Mouse (Mus musculus): ENCODE results near the gene Gm49661. TPM values are rescaled to one million over a fixed set of nuclear protein-coding genes. Genes with fewer than 3 reads are reported as not detected.

The Gm49661 gene
- polyA plus RNA-seq, 1 experiment, result not detected

DNA sequence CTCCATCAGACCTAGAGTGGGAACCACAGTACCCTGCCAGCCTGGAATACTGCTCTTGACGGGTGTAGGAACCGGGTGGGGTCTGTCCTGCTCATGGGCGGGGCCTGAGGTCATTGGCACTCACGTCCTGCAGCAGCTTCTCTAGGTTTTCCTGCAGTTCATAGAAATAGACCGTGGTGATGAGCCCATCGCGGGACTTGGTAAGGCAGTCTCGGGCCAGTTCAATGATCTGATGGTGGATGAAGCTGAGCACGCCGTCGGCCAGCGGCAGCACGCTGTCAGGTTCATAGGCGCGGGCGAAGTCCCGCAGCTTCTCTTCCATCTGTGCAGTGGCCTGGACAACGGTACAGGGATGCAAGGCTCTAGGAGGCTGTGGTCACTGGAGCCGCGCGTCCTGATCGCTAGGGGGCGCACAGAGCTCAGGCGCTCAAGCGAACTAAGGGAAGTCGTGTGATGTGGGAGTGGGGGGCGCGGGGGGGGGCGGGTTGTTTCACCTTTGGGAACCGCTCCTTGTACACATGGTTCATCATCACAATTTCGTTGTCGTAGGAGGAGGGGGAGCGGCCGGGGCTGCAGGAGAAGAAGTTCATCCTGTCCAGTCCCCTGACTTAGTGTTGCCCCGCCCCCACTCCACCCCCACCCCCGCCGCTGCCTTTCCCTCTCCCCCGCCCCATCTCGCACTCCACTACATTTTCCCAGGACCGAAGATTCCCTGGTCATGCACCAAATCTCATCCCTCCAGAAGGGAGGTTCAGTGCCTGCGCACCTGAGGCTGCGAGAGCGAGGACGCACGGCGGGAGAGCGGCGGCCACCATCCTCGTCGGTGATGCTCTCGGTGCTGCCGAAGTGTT is 40.6 kb downstream of the Gm49661 start:
- peak; percentile 58 for DNase-seq
- WGBS, result 10% methylated on average over 48 of the region's 52 CpGs
- H3K4me1 ChIP-seq (replicated peaks; ENCODE audit: control insufficient read depth, insufficient read depth, low read length), result 0 out of 2 replicates have a peak, but pooled peaks cover 2% of the 10 kb centered on the region
- peak; percentile 73; the same call in 1 of the 2 replicates for TF ChIP-seq CTCF (IDR thresholded peaks at IDR 0.05; ENCODE audit: borderline replicate concordance, control insufficient read depth, extremely low read depth, insufficient read depth, low read length, poor library complexity)
- no peak for TF ChIP-seq POLR2A (IDR thresholded peaks at IDR 0.05; ENCODE audit: control insufficient read depth, extremely low read depth, insufficient read depth, low read length, poor library complexity)
- no peak overlapping the region for H3K27ac ChIP-seq (ENCODE audit: control insufficient read depth, insufficient read depth, low read length)
- no peak overlapping the region for H3K4me3 ChIP-seq (ENCODE audit: control insufficient read depth, insufficient read depth, low read length)
- H3K27me3 ChIP-seq (ENCODE audit: control insufficient read depth, insufficient read depth, low read length), result peaks cover 3% of the 10 kb centered on the region; the same call in 1 of the 2 replicates
- no peaks in the 10 kb centered on the region for H3K36me3 ChIP-seq (ENCODE audit: control insufficient read depth, insufficient read depth, low read length)

DNA sequence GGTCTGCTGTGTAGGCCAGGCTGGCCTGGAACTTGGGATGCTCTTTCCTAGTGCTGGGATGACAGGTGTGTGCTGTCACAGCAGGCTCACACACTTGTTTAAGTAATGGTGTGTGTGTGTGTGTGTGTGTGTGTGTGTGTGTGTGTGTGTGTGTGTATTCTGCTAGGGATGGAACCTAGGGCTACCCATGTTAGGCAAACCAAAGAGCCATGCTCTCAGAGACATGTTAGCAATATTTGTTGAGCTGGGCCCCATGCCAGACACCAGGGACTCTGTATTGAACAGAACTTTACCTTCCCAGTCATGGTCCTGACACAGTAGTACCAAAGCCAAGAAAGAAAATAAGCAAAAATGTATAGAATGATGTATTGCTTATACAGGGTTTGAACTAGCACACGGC is 41.7 kb downstream of the Gm49661 start:
- H3K4me1 ChIP-seq (replicated peaks; ENCODE audit: control insufficient read depth, insufficient read depth, low read length), result 0 out of 2 replicates have a peak, but pooled peaks cover 2% of the 10 kb centered on the region
- no peak for DNase-seq
- no peak overlapping the region for H3K27ac ChIP-seq (ENCODE audit: control insufficient read depth, insufficient read depth, low read length)
- H3K36me3 ChIP-seq (ENCODE audit: control insufficient read depth, insufficient read depth, low read length), result no peaks in the 10 kb centered on the region
- 74% methylated on average over 1 of the region's 1 CpGs for WGBS
- no peak for TF ChIP-seq CTCF (IDR thresholded peaks at IDR 0.05; ENCODE audit: borderline replicate concordance, control insufficient read depth, extremely low read depth, insufficient read depth, low read length, poor library complexity)
- no peak for TF ChIP-seq POLR2A (IDR thresholded peaks at IDR 0.05; ENCODE audit: control insufficient read depth, extremely low read depth, insufficient read depth, low read length, poor library complexity)
- peaks cover 3% of the 10 kb centered on the region; the same call in 1 of the 2 replicates for H3K27me3 ChIP-seq (ENCODE audit: control insufficient read depth, insufficient read depth, low read length)
- H3K4me3 ChIP-seq (ENCODE audit: control insufficient read depth, insufficient read depth, low read length), result no peak overlapping the region

DNA sequence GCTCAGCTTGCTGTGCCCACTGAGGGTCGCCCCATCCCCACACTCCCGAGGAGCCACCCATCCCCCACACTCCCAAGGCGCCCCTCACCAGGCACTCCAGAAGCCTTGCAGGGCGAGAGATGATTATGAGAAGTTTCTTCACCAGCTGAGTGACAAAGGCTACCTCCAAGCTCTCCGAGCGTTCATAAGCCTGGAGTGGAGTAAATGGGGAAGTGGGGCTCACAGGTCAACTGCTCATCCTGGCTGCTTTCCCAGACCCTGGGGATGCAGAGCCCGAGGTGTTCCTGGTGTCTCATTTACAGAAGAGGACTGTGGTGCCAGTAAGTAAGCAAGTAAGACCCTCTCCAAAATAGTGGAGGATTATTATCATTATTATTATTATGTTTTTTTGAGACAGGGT is 43.7 kb downstream of the Gm49661 start:
- no peaks in the 10 kb centered on the region for H3K36me3 ChIP-seq (ENCODE audit: control insufficient read depth, insufficient read depth, low read length)
- H3K27me3 ChIP-seq (ENCODE audit: control insufficient read depth, insufficient read depth, low read length), result peaks cover 3% of the 10 kb centered on the region; the same call in 1 of the 2 replicates
- H3K4me3 ChIP-seq (ENCODE audit: control insufficient read depth, insufficient read depth, low read length), result no peak overlapping the region
- H3K4me1 ChIP-seq (replicated peaks; ENCODE audit: control insufficient read depth, insufficient read depth, low read length), result 0 out of 2 replicates have a peak, but pooled peaks cover 2% of the 10 kb centered on the region
- no peak for TF ChIP-seq CTCF (IDR thresholded peaks at IDR 0.05; ENCODE audit: borderline replicate concordance, control insufficient read depth, extremely low read depth, insufficient read depth, low read length, poor library complexity)
- TF ChIP-seq POLR2A (IDR thresholded peaks at IDR 0.05; ENCODE audit: control insufficient read depth, extremely low read depth, insufficient read depth, low read length, poor library complexity), result no peak
- DNase-seq, result no peak
- no peak overlapping the region for H3K27ac ChIP-seq (ENCODE audit: control insufficient read depth, insufficient read depth, low read length)
- 44% methylated on average over 7 of the region's 7 CpGs for WGBS

DNA sequence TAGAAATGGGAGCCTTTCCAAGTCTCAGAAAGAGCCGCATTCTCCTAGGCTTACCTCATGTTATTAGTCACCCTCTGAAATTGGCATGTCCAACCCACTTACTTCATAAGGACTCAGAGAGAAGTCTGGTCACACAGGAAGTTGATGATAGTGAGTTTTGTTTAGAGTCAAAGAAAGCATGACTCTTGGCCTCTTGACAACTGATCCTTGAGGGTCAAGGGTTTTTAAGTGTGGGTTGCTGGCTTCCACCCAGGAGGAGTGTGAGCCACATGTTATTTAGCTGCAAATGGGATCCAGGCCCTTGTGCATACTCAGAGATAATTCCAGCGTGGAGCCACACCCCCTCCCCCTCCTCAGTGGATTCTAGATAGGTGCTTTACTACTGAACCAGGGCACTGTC is 47.6 kb downstream of the Gm49661 start:
- Histone ChIP-seq H3K27me3 (ENCODE audit: control insufficient read depth, insufficient read depth, low read length) (no peaks in the 10 kb centered on the region; the same call in 1 of the 2 replicates), H3K36me3 (ENCODE audit: control insufficient read depth, insufficient read depth, low read length) (no peaks in the 10 kb centered on the region), H3K4me3 (ENCODE audit: control insufficient read depth, insufficient read depth, low read length) (no peak overlapping the region), H3K4me1 (replicated peaks; ENCODE audit: control insufficient read depth, insufficient read depth, low read length) (0 out of 2 replicates have a peak, but pooled peaks cover 2% of the 10 kb centered on the region), H3K27ac (ENCODE audit: control insufficient read depth, insufficient read depth, low read length) (no peak overlapping the region)
- DNase-seq, result no peak
- WGBS, result 96% methylated on average over 2 of the region's 2 CpGs
- TF ChIP-seq POLR2A (IDR thresholded peaks at IDR 0.05; ENCODE audit: control insufficient read depth, extremely low read depth, insufficient read depth, low read length, poor library complexity), result no peak
- TF ChIP-seq CTCF (IDR thresholded peaks at IDR 0.05; ENCODE audit: borderline replicate concordance, control insufficient read depth, extremely low read depth, insufficient read depth, low read length, poor library complexity), result no peak

DNA sequence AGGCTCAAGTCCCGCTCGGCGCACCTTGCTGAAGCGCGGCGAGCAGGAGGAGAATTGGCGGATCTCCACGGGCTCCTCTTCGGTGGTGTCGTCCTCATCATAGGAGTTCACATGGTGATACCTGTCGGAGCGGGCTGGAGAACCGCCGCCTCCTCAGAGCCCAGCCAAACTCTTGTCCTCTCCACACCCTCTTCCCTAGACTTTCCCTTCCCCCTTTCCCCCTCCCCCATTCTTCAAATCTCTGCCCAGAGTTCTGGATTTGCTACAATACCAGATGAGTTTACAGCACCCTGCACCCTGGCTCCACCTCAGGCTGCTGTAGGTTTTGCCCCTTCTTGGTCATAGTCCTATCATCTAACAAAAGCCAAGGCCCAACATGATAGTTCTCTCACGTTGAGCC is 50.6 kb downstream of the Gm49661 start:
- Histone ChIP-seq H3K27me3 (ENCODE audit: control insufficient read depth, insufficient read depth, low read length) (no peaks in the 10 kb centered on the region; the same call in 1 of the 2 replicates), H3K36me3 (ENCODE audit: control insufficient read depth, insufficient read depth, low read length) (no peaks in the 10 kb centered on the region), H3K27ac (ENCODE audit: control insufficient read depth, insufficient read depth, low read length) (no peak overlapping the region), H3K4me1 (replicated peaks; ENCODE audit: control insufficient read depth, insufficient read depth, low read length) (peaks cover 1% of the 10 kb centered on the region), H3K4me3 (ENCODE audit: control insufficient read depth, insufficient read depth, low read length) (no peak overlapping the region)
- no peak for DNase-seq
- 97% methylated on average over 15 of the region's 15 CpGs for WGBS
- no peak for TF ChIP-seq POLR2A (IDR thresholded peaks at IDR 0.05; ENCODE audit: control insufficient read depth, extremely low read depth, insufficient read depth, low read length, poor library complexity)
- no peak for TF ChIP-seq CTCF (IDR thresholded peaks at IDR 0.05; ENCODE audit: borderline replicate concordance, control insufficient read depth, extremely low read depth, insufficient read depth, low read length, poor library complexity)

DNA sequence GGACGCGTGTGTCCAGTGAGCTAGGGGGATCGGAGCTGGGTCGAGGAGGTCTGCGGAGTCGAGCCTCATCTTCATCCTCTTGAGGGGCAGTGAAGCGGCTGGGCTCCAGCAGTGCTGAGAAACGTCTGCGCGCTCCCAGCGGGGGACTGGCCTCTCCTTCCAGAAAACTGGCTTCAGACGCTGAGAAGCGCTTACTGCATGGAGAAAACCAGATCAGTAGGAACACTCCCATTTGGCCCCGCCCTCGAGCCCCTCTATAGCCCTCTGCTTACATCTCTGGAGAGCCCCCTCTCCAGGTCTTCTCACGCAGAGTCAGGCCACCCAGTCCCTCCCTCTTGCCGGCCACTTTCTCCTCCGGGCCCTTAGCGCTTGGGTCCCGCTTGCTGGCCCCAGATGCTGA is 51.5 kb downstream of the Gm49661 start:
- DNase-seq, result no peak
- Histone ChIP-seq H3K27ac (ENCODE audit: control insufficient read depth, insufficient read depth, low read length) (no peak overlapping the region), H3K27me3 (ENCODE audit: control insufficient read depth, insufficient read depth, low read length) (no peaks in the 10 kb centered on the region; the same call in 1 of the 2 replicates), H3K4me3 (ENCODE audit: control insufficient read depth, insufficient read depth, low read length) (no peak overlapping the region), H3K4me1 (replicated peaks; ENCODE audit: control insufficient read depth, insufficient read depth, low read length) (peaks cover 4% of the 10 kb centered on the region), H3K36me3 (ENCODE audit: control insufficient read depth, insufficient read depth, low read length) (no peaks in the 10 kb centered on the region)
- TF ChIP-seq CTCF (IDR thresholded peaks at IDR 0.05; ENCODE audit: borderline replicate concordance, control insufficient read depth, extremely low read depth, insufficient read depth, low read length, poor library complexity), result no peak
- no peak for TF ChIP-seq POLR2A (IDR thresholded peaks at IDR 0.05; ENCODE audit: control insufficient read depth, extremely low read depth, insufficient read depth, low read length, poor library complexity)
- WGBS, result 77% methylated on average over 20 of the region's 20 CpGs

Other genes with a start within 250 kb of the Gm49661 start
- gene G430095P16Rik, start 246.4 kb downstream of the Gm49661 start, polyA plus RNA-seq (2012; rRNA removed), result 1.8 and 2.6 TPM in 2 replicates
- gene Nfix, start 169.1 kb downstream of the Gm49661 start, polyA plus RNA-seq (2012; rRNA removed), result 17.7 and 18.2 TPM in 2 replicates
- 2.2 TPM in 2 replicates for gene Dand5, start 146.6 kb downstream of the Gm49661 start, polyA plus RNA-seq (2012; rRNA removed)
- gene Gadd45gip1, start 137.9 kb downstream of the Gm49661 start, polyA plus RNA-seq (2012; rRNA removed), result 52.9 and 60.6 TPM in 2 replicates
- gene Rad23a, start 128.8 kb downstream of the Gm49661 start, polyA plus RNA-seq (2012; rRNA removed), result 109 and 117 TPM in 2 replicates
- gene Calr, start 122.5 kb downstream of the Gm49661 start, polyA plus RNA-seq (2012; rRNA removed), result 182 and 186 TPM in 2 replicates
- 93.5 and 103 TPM in 2 replicates for gene Farsa, start 112.4 kb downstream of the Gm49661 start, polyA plus RNA-seq (2012; rRNA removed)
- gene Syce2, start 97.3 kb downstream of the Gm49661 start, polyA plus RNA-seq (2012; rRNA removed), result 9.4 and 11.6 TPM in 2 replicates
- 78.7 and 85.2 TPM in 2 replicates for gene Gcdh, start 75.5 kb downstream of the Gm49661 start, polyA plus RNA-seq (2012; rRNA removed)
- 0.13 and 0.23 TPM in 2 replicates for gene Klf1, start 67.5 kb downstream of the Gm49661 start, polyA plus RNA-seq (2012; rRNA removed)
- 16.4 and 23.8 TPM in 2 replicates for gene Dnase2a, start 60.9 kb downstream of the Gm49661 start, polyA plus RNA-seq (2012; rRNA removed)
- 0.35 and 0.36 TPM in 2 replicates for gene Mast1, start 32.1 kb downstream of the Gm49661 start, polyA plus RNA-seq (2012; rRNA removed)
- 0.13 and 0.17 TPM in 2 replicates for gene Rtbdn, start 22.4 kb downstream of the Gm49661 start, polyA plus RNA-seq (2012; rRNA removed)
- 162 and 183 TPM in 2 replicates for gene Prdx2, start 154 bp upstream of the Gm49661 start, polyA plus RNA-seq (2012; rRNA removed)
- 69.4 and 76.1 TPM in 2 replicates for gene Rnaseh2a, start 334 bp upstream of the Gm49661 start, polyA plus RNA-seq (2012; rRNA removed)
- gene Junb, start 9.3 kb upstream of the Gm49661 start, polyA plus RNA-seq (2012; rRNA removed), result 125 and 128 TPM in 2 replicates
- gene Hook2, start 21.2 kb upstream of the Gm49661 start, polyA plus RNA-seq (2012; rRNA removed), result 7.2 and 7.4 TPM in 2 replicates
- 0.66 and 0.67 TPM in 2 replicates for gene Best2, start 45.1 kb upstream of the Gm49661 start, polyA plus RNA-seq (2012; rRNA removed)
- 139 and 152 TPM in 2 replicates for gene Asna1, start 55.8 kb upstream of the Gm49661 start, polyA plus RNA-seq (2012; rRNA removed)
- 172 and 173 TPM in 2 replicates for gene Trir, start 57.4 kb upstream of the Gm49661 start, polyA plus RNA-seq (2012; rRNA removed)
- 138 and 144 TPM in 2 replicates for gene Tnpo2, start 67.5 kb upstream of the Gm49661 start, polyA plus RNA-seq (2012; rRNA removed)
- gene Fbxw9, start 90.6 kb upstream of the Gm49661 start, polyA plus RNA-seq (2012; rRNA removed), result 25.0 and 29.3 TPM in 2 replicates
- 1.4 TPM in 1 of 2 replicates, not detected in the other for gene Gm5741, start 98.5 kb upstream of the Gm49661 start, polyA plus RNA-seq (2012; rRNA removed)
- gene Dhps, start 102.3 kb upstream of the Gm49661 start, polyA plus RNA-seq (2012; rRNA removed), result 105 TPM in 2 replicates
- 123 and 141 TPM in 2 replicates for gene Wdr83os, start 111.3 kb upstream of the Gm49661 start, polyA plus RNA-seq (2012; rRNA removed)
- 51.9 and 56.3 TPM in 2 replicates for gene Wdr83, start 111.9 kb upstream of the Gm49661 start, polyA plus RNA-seq (2012; rRNA removed)
- 191 and 210 TPM in 2 replicates for gene Man2b1, start 113.8 kb upstream of the Gm49661 start, polyA plus RNA-seq (2012; rRNA removed)
- 0.12 and 0.22 TPM in 2 replicates for gene Zfp791, start 153.7 kb upstream of the Gm49661 start, polyA plus RNA-seq (2012; rRNA removed)
- not detected in 2 replicates for gene Cks1brt, start 182.5 kb upstream of the Gm49661 start, polyA plus RNA-seq (2012; rRNA removed)

All from thymus, adult 2 months (tissue).